23 mouse cellular contexts compared by ENCODE assay signal in the genomic region with DNA sequence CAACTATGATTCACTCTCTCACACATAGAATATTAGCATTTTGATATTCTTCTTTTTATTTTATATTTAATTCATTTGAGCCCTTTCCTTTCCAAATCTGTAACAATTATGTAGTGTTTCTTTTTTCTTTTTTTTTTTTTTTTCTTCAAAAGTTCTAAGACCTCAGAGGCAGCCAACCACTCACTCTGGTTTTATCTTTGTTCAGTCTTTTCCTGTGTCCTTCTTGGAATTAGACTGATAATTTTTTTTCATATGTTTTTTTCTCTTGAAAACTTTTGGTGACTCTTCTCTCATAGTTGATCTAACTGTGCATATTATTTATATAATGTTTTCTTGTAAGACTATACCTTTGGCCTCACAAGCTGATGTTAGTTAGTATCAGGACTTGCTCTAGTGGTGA. TPM values are rescaled to one million over a fixed set of nuclear protein-coding genes. Genes with fewer than 3 reads are reported as not detected.
A peak's percentile ranks its signal among the peaks of the same experiment; 100 is the strongest.
DNase-seq lines count a peak whose midpoint lies in the region; ATAC-seq and TF ChIP-seq lines count a peak whose summit lies in the region.
"Had no signal": no experiment of that assay in that cellular context is flagged by ENCODE, and none has a peak within 500 bp of the region (broad histone marks: within the 10 kb centered on the region; RNA-seq: fewer than 3 reads in every experiment).

No protein-coding gene starts in this region.

- peaks cover 5% of the 10 kb centered on the region; the same call in 1 of the 2 replicates for H3K36me3 ChIP-seq in lung, postnatal 0 days (ENCODE audit: insufficient read depth, low read length)
- peaks cover 13 to 33% of the 10 kb centered on the region in 2 experiments for H3K36me3 ChIP-seq in MEL (ENCODE audit: control insufficient read depth in 1 of 2, insufficient read depth in 2 of 2, low read length in 2 of 2)

- H3K79me2 ChIP-seq in MEL (ENCODE audit: control insufficient read depth, insufficient read depth, low read length, poor library complexity): peaks cover 24% of the 10 kb centered on the region

- H3K9ac ChIP-seq in lung, postnatal 0 days (replicated peaks; ENCODE audit: low read depth): no peak overlapping the region
- H3K9ac ChIP-seq in MEL (ENCODE audit: control insufficient read depth, low read depth, low read length, poor library complexity, severe bottlenecking): no peak overlapping the region

- no peak for TF ChIP-seq CTCF in lung, postnatal 0 days (IDR thresholded peaks at IDR 0.05)
- no peak for TF ChIP-seq CTCF in MEL (IDR thresholded peaks at IDR 0.05 in 2 of 3, conservative IDR thresholded peaks at IDR 0.05 in 1 of 3; ENCODE audit: control insufficient read depth in 1 of 3, insufficient read depth in 1 of 3, low read depth in 2 of 3, low read length in 3 of 3, poor library complexity in 1 of 3, severe bottlenecking in 1 of 3)

- H3K4me2 ChIP-seq in lung, postnatal 0 days (replicated peaks; ENCODE audit: low read depth, low read length): no peak overlapping the region

- no peak for ATAC-seq in lung, postnatal 0 days
- ATAC-seq: activated CD4-positive, CD25-positive, alpha-beta regulatory T cell, adult 4 months; CD4-positive, CD25-positive, alpha-beta regulatory T cell, adult 4 months; Patski had no signal

- TF ChIP-seq RAD21 in MEL (IDR thresholded peaks at IDR 0.05; ENCODE audit: low read depth, low read length): no peak

- no peak for DNase-seq in lung, postnatal 0 days (ENCODE audit: low spot score)
- no peak for DNase-seq in lung, postnatal 36 days
- peak; percentile 30 for DNase-seq in MEL (ENCODE audit: low read depth, low spot score)
- peak; percentile 39 for DNase-seq in MEL-GATA-1-ER (ENCODE audit: extremely low read depth, low read depth)
- DNase-seq in kidney, adult 8-10 months: no peak
- no peak for DNase-seq in gastrocnemius, postnatal 10 days
- DNase-seq: adrenal gland, adult 2 months; adrenal gland, adult 8-10 months; adrenal gland, postnatal 10 days; adrenal gland, postnatal 14 days; adrenal gland, postnatal 25 days; adrenal gland, postnatal 36 days; B cell, adult 2 months; cerebellum, adult 11 months; cerebellum, adult 11-12 months; cerebellum, adult 18-20 months; cerebellum, adult 2 months; cerebellum, adult 8-10 months had no signal

- H3K9me3 ChIP-seq in lung, postnatal 0 days (ENCODE audit: low read length): no peaks in the 10 kb centered on the region
- H3K9me3 ChIP-seq in MEL (replicated peaks; ENCODE audit: insufficient read depth, low read length): no peaks in the 10 kb centered on the region
- H3K9me3 ChIP-seq: G1E had no signal

- H3K27me3 ChIP-seq in lung, postnatal 0 days (replicated peaks; ENCODE audit: insufficient read depth, low read length): no peaks in the 10 kb centered on the region
- H3K27me3 ChIP-seq in MEL (ENCODE audit: control insufficient read depth in 1 of 2, insufficient read depth in 2 of 2, low read length in 2 of 2): no peaks in the 10 kb centered on the region
- H3K27me3 ChIP-seq: CH12.LX, Patski had no signal

- peaks cover 25% of the 10 kb centered on the region; the same call in 1 of the 2 replicates for H3K4me1 ChIP-seq in lung, postnatal 0 days (ENCODE audit: insufficient read depth, low read depth, low read length)
- H3K4me1 ChIP-seq in MEL (ENCODE audit: control insufficient read depth in 1 of 2, insufficient read depth in 2 of 2, low read length in 2 of 2): peaks cover 10 to 26% of the 10 kb centered on the region in 2 experiments

- no peak for TF ChIP-seq EP300 in lung, postnatal 0 days (IDR thresholded peaks at IDR 0.05)
- TF ChIP-seq EP300 in MEL (IDR thresholded peaks at IDR 0.05; ENCODE audit: low read depth in 1 of 2, low read length in 2 of 2): peak in 1 of 2 experiments; percentile 52; a peak in 1 of 4 replicates

- no peak overlapping the region for H3K4me3 ChIP-seq in lung, postnatal 0 days (ENCODE audit: low read depth, low read length)
- no peak overlapping the region for H3K4me3 ChIP-seq in MEL (ENCODE audit: control insufficient read depth in 1 of 2, insufficient read depth in 1 of 2, low read depth in 2 of 2, low read length in 2 of 2)

- TF ChIP-seq POLR2A in MEL (IDR thresholded peaks at IDR 0.05; ENCODE audit: control insufficient read depth in 1 of 2, insufficient read depth in 1 of 2, low read depth in 1 of 2, low read length in 2 of 2, poor library complexity in 1 of 2): no peak

- peak overlapping the region; percentile 94; the same call in 1 of the 2 replicates for H3K27ac ChIP-seq in lung, postnatal 0 days (ENCODE audit: low read length)
- no peak overlapping the region for H3K27ac ChIP-seq in MEL (ENCODE audit: control insufficient read depth, low read depth, low read length)

TF ChIP-seq in MEL, 35 proteins besides CTCF, POLR2A, EP300 and RAD21:
- TF ChIP-seq GATA1 (IDR thresholded peaks at IDR 0.05; ENCODE audit: low read depth, low read length) (peak; percentile 53; the same call in 1 of the 2 replicates), ETS1 (IDR thresholded peaks at IDR 0.05; ENCODE audit: low read depth, low read length) (peak; percentile 47; the same call in 1 of the 2 replicates), MEF2A (IDR thresholded peaks at IDR 0.05; ENCODE audit: extremely low read depth, insufficient replicate concordance, low read depth, low read length, poor library complexity, severe bottlenecking) (no peak), ZNF384 (IDR thresholded peaks at IDR 0.05; ENCODE audit: low read depth, low read length) (peak; percentile 95), BHLHE40 (IDR thresholded peaks at IDR 0.05; ENCODE audit: borderline replicate concordance, low read depth, low read length) (no peak), MXI1 (IDR thresholded peaks at IDR 0.05; ENCODE audit: low read depth, low read length) (no peak), TAL1 (IDR thresholded peaks at IDR 0.05; ENCODE audit: low read length) (no peak)

RNA-seq across cellular contexts. Expression of a gene that starts 29.5 kb away (rescaled TPM):
- 24.3 and 25.5 TPM in 2 replicates for polyA plus RNA-seq in lung, postnatal 0 days (2015; fragmentation: Nextera tagmentation; extraction: Ambion mirVana)
- 29.5 and 31.8 TPM in 2 replicates for total RNA-seq in MEL (2012; rRNA removed)
- 100 to 1,000 TPM in 1 of 2 experiments, 10 to 100 TPM in 1; 39.5 to 135 TPM for polyA plus RNA-seq in MEL (2012; ENCODE audit: insufficient read depth in 1 of 2, insufficient read length in 2 of 2, low read depth in 1 of 2, low replicate concordance in 2 of 2, missing spikeins in 1 of 2)
- total RNA-seq in gastrocnemius, postnatal 10 days (2021): 10 to 100 TPM; 37.5 to 44.6 TPM

Comparison
In these comparisons a context has a peak if more than half of its experiments do, and no peak if none do; other contexts are left out.
1. DNase-seq: peak in MEL (single experiment) and MEL-GATA-1-ER (single experiment); none in lung, postnatal 0 days (single experiment), lung, postnatal 36 days (single experiment), kidney, adult 8-10 months (0 of 2) and gastrocnemius, postnatal 10 days (single experiment).